Mouse (Mus musculus): ENCODE results near the gene Mad1l1. TPM values are rescaled to one million over a fixed set of nuclear protein-coding genes. Genes with fewer than 3 reads are reported as not detected.

Gene Mad1l1
- polyA plus RNA-seq, 1 experiment = 51.5 TPM

GRCm38 (mm10) chr5:140093489-140093888, 227.9 kb downstream of the Mad1l1 start:
- H3K79me3 ChIP-seq (ENCODE audit: low read depth) = no peaks in the 10 kb centered on the region
- no peak overlapping the region for H3ac ChIP-seq (ENCODE audit: control insufficient read depth, insufficient read length, low read depth)
- no peaks in the 10 kb centered on the region for H3K79me2 ChIP-seq (ENCODE audit: control insufficient read depth, insufficient read depth)
- TF ChIP-seq MAX (IDR thresholded peaks at IDR 0.05) = no peak
- TF ChIP-seq CTCF (IDR thresholded peaks at IDR 0.05; ENCODE audit: control insufficient read depth, insufficient read depth, insufficient read length) = no peak
- TF ChIP-seq CEBPB (IDR thresholded peaks at IDR 0.05; ENCODE audit: low read depth) = no peak
- no peak for TF ChIP-seq MYOG (IDR thresholded peaks at IDR 0.05; ENCODE audit: control insufficient read depth, extremely low read depth, insufficient read length)
- TF ChIP-seq MYOD1 (IDR thresholded peaks at IDR 0.05; ENCODE audit: control insufficient read depth, insufficient read length, low read depth) = no peak
- no peak for TF ChIP-seq USF1 (IDR thresholded peaks at IDR 0.05; ENCODE audit: low read depth)
- TF ChIP-seq FOSL1 (IDR thresholded peaks at IDR 0.05; ENCODE audit: insufficient read depth, low read length, poor library complexity, severe bottlenecking) = no peak
- H3K4me3 ChIP-seq (ENCODE audit: insufficient read depth, poor library complexity, severe bottlenecking) = no peak overlapping the region
- no peaks in the 10 kb centered on the region for H3K27me3 ChIP-seq (ENCODE audit: control insufficient read depth, insufficient read depth, insufficient read length)
- no peaks in the 10 kb centered on the region for H3K36me3 ChIP-seq (ENCODE audit: control insufficient read depth, insufficient read depth)

DNA sequence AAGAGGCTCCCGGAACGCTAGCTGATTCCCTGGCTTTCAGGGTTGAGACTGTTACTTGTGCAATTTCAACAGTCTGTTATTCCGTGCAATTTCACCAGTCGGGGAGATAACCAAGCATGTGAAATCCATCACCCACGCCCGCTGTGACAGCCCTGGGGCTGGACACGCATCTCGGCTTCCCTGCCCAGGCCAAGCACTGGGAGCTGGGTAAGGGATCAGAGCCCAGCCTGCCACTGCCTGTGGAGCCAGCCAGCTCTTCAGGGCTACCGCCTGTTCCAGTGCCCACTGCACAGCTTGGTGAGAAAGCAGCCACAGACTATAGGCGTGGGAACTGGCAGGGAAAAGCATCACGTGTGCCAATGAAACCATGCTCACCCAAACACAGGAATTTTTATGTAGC, 229.8 kb downstream of the Mad1l1 start:
- no peaks in the 10 kb centered on the region for H3K27me3 ChIP-seq (ENCODE audit: control insufficient read depth, insufficient read depth, insufficient read length)
- no peak for TF ChIP-seq MYOD1 (IDR thresholded peaks at IDR 0.05; ENCODE audit: control insufficient read depth, insufficient read length, low read depth)
- no peak for TF ChIP-seq USF1 (IDR thresholded peaks at IDR 0.05; ENCODE audit: low read depth)
- TF ChIP-seq CTCF (IDR thresholded peaks at IDR 0.05; ENCODE audit: control insufficient read depth, insufficient read depth, insufficient read length) = no peak
- no peak for TF ChIP-seq FOSL1 (IDR thresholded peaks at IDR 0.05; ENCODE audit: insufficient read depth, low read length, poor library complexity, severe bottlenecking)
- TF ChIP-seq MYOG (IDR thresholded peaks at IDR 0.05; ENCODE audit: control insufficient read depth, extremely low read depth, insufficient read length) = no peak
- TF ChIP-seq MAX (IDR thresholded peaks at IDR 0.05) = no peak
- TF ChIP-seq CEBPB (IDR thresholded peaks at IDR 0.05; ENCODE audit: low read depth) = no peak
- no peaks in the 10 kb centered on the region for H3K79me2 ChIP-seq (ENCODE audit: control insufficient read depth, insufficient read depth)
- no peak overlapping the region for H3ac ChIP-seq (ENCODE audit: control insufficient read depth, insufficient read length, low read depth)
- H3K36me3 ChIP-seq (ENCODE audit: control insufficient read depth, insufficient read depth) = no peaks in the 10 kb centered on the region
- H3K4me3 ChIP-seq (ENCODE audit: insufficient read depth, poor library complexity, severe bottlenecking) = no peak overlapping the region
- no peaks in the 10 kb centered on the region for H3K79me3 ChIP-seq (ENCODE audit: low read depth)

GRCm38 (mm10) chr5:140089263-140089662, 232.1 kb downstream of the Mad1l1 start:
- Histone ChIP-seq H3K79me3 (ENCODE audit: low read depth) (no peaks in the 10 kb centered on the region), H3K4me3 (ENCODE audit: insufficient read depth, poor library complexity, severe bottlenecking) (no peak overlapping the region), H3ac (ENCODE audit: control insufficient read depth, insufficient read length, low read depth) (no peak overlapping the region), H3K79me2 (ENCODE audit: control insufficient read depth, insufficient read depth) (no peaks in the 10 kb centered on the region), H3K36me3 (ENCODE audit: control insufficient read depth, insufficient read depth) (no peaks in the 10 kb centered on the region), H3K27me3 (ENCODE audit: control insufficient read depth, insufficient read depth, insufficient read length) (no peaks in the 10 kb centered on the region)
- TF ChIP-seq FOSL1 (IDR thresholded peaks at IDR 0.05; ENCODE audit: insufficient read depth, low read length, poor library complexity, severe bottlenecking) (no peak), MYOG (IDR thresholded peaks at IDR 0.05; ENCODE audit: control insufficient read depth, extremely low read depth, insufficient read length) (no peak)

DNA sequence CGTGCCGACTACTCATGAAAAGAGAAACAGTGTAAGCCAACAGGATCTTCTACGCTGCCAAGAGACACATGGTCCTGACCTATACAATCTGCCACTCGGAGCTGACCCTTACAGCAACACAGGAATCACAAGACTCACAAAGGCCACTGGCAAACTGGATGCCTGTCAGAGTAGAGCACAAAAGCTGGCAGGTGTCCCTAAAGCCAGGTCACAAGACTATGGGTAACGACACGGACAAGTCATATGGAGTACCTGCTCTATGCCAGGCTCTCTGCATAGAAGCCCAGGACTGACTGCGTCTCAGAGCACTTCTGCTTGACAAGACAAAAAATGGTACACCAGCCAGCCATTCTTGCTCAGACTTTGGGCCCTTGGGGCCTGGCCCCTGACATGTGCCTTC, 234.1 kb downstream of the Mad1l1 start:
- Histone ChIP-seq H3K4me3 (ENCODE audit: insufficient read depth, poor library complexity, severe bottlenecking) (no peak overlapping the region), H3K27me3 (ENCODE audit: control insufficient read depth, insufficient read depth, insufficient read length) (no peaks in the 10 kb centered on the region), H3K79me2 (ENCODE audit: control insufficient read depth, insufficient read depth) (no peaks in the 10 kb centered on the region), H3K79me3 (ENCODE audit: low read depth) (no peaks in the 10 kb centered on the region), H3K36me3 (ENCODE audit: control insufficient read depth, insufficient read depth) (peaks cover 7% of the 10 kb centered on the region), H3ac (ENCODE audit: control insufficient read depth, insufficient read length, low read depth) (no peak overlapping the region)
- TF ChIP-seq MYOD1 (IDR thresholded peaks at IDR 0.05; ENCODE audit: control insufficient read depth, insufficient read length, low read depth) (no peak), CTCF (IDR thresholded peaks at IDR 0.05; ENCODE audit: control insufficient read depth, insufficient read depth, insufficient read length) (no peak), USF1 (IDR thresholded peaks at IDR 0.05; ENCODE audit: low read depth) (no peak), CEBPB (IDR thresholded peaks at IDR 0.05; ENCODE audit: low read depth) (no peak), MAX (IDR thresholded peaks at IDR 0.05) (no peak), FOSL1 (IDR thresholded peaks at IDR 0.05; ENCODE audit: insufficient read depth, low read length, poor library complexity, severe bottlenecking) (no peak), MYOG (IDR thresholded peaks at IDR 0.05; ENCODE audit: control insufficient read depth, extremely low read depth, insufficient read length) (no peak)

- Histone ChIP-seq H3K4me3 (ENCODE audit: insufficient read depth, poor library complexity, severe bottlenecking) (no peak overlapping the region), H3K79me3 (ENCODE audit: low read depth) (no peaks in the 10 kb centered on the region), H3ac (ENCODE audit: control insufficient read depth, insufficient read length, low read depth) (no peak overlapping the region), H3K36me3 (ENCODE audit: control insufficient read depth, insufficient read depth) (peaks cover 7% of the 10 kb centered on the region), H3K79me2 (ENCODE audit: control insufficient read depth, insufficient read depth) (no peaks in the 10 kb centered on the region), H3K27me3 (ENCODE audit: control insufficient read depth, insufficient read depth, insufficient read length) (no peaks in the 10 kb centered on the region)
- TF ChIP-seq CEBPB (IDR thresholded peaks at IDR 0.05; ENCODE audit: low read depth) (no peak), MAX (IDR thresholded peaks at IDR 0.05) (no peak), USF1 (IDR thresholded peaks at IDR 0.05; ENCODE audit: low read depth) (no peak), CTCF (IDR thresholded peaks at IDR 0.05; ENCODE audit: control insufficient read depth, insufficient read depth, insufficient read length) (no peak), FOSL1 (IDR thresholded peaks at IDR 0.05; ENCODE audit: insufficient read depth, low read length, poor library complexity, severe bottlenecking) (no peak), MYOD1 (IDR thresholded peaks at IDR 0.05; ENCODE audit: control insufficient read depth, insufficient read length, low read depth) (no peak), MYOG (IDR thresholded peaks at IDR 0.05; ENCODE audit: control insufficient read depth, extremely low read depth, insufficient read length) (no peak)
Measured at GRCm38 (mm10) chr5:140084341-140084740, 237.0 kb downstream of the Mad1l1 start.

DNA sequence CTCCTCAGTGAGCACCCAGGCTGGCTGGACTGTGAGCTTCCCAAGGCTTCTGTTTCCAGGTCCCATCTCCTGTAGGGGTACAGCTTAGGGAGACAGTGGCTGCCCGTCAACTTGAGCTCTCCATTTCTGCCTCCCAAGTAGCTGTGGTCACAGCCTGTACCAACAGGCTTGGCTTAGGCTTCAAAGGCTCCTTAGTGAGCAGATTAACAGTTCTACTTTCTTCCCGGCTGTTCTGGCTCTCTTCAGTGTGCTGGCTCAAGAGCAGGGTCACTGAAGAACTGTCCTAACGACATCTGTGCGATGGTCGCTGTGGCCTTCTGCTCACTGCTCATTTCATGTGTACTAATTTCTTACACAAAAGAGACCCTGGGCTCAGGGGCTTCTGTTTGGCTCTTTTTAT, 237.4 kb downstream of the Mad1l1 start:
- peaks cover 7% of the 10 kb centered on the region for H3K36me3 ChIP-seq (ENCODE audit: control insufficient read depth, insufficient read depth)
- no peaks in the 10 kb centered on the region for H3K79me3 ChIP-seq (ENCODE audit: low read depth)
- H3K27me3 ChIP-seq (ENCODE audit: control insufficient read depth, insufficient read depth, insufficient read length) = no peaks in the 10 kb centered on the region
- no peaks in the 10 kb centered on the region for H3K79me2 ChIP-seq (ENCODE audit: control insufficient read depth, insufficient read depth)
- TF ChIP-seq MYOD1 (IDR thresholded peaks at IDR 0.05; ENCODE audit: control insufficient read depth, insufficient read length, low read depth) (no peak), USF1 (IDR thresholded peaks at IDR 0.05; ENCODE audit: low read depth) (no peak), CEBPB (IDR thresholded peaks at IDR 0.05; ENCODE audit: low read depth) (no peak), CTCF (IDR thresholded peaks at IDR 0.05; ENCODE audit: control insufficient read depth, insufficient read depth, insufficient read length) (no peak), FOSL1 (IDR thresholded peaks at IDR 0.05; ENCODE audit: insufficient read depth, low read length, poor library complexity, severe bottlenecking) (no peak), MYOG (IDR thresholded peaks at IDR 0.05; ENCODE audit: control insufficient read depth, extremely low read depth, insufficient read length) (no peak), MAX (IDR thresholded peaks at IDR 0.05) (no peak)
- no peak overlapping the region for H3ac ChIP-seq (ENCODE audit: control insufficient read depth, insufficient read length, low read depth)
- H3K4me3 ChIP-seq (ENCODE audit: insufficient read depth, poor library complexity, severe bottlenecking) = no peak overlapping the region

All from C2C12 (cell line).